Mouse (Mus musculus): ENCODE measurements around the gene Acbd4.

The Acbd4 gene

DNA sequence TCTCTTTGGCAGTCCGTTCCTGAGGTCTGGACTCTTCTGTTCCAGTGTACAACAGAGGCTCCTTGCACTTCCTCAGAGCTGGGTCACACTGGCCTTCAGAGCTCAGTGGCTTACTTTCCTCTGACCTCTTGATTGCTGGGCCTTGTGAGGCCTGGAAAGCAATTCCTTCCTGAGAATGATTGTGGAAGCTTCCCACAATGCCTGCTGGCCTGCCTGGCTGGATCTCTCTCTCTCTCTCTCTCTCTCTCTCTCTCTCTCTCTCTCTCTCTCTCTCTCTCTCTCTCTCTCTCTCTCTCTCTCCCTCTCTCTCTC, 40.4 kb downstream of the Acbd4 start:
- DNase-seq (ENCODE audit: low spot score in 2 of 2): no peak

- peak; percentile 45 to 67 for DNase-seq (ENCODE audit: low spot score in 2 of 2)
Observed at GRCm38 (mm10) chr11:103142441-103143182, 41.1 kb downstream of the Acbd4 start.

DNA sequence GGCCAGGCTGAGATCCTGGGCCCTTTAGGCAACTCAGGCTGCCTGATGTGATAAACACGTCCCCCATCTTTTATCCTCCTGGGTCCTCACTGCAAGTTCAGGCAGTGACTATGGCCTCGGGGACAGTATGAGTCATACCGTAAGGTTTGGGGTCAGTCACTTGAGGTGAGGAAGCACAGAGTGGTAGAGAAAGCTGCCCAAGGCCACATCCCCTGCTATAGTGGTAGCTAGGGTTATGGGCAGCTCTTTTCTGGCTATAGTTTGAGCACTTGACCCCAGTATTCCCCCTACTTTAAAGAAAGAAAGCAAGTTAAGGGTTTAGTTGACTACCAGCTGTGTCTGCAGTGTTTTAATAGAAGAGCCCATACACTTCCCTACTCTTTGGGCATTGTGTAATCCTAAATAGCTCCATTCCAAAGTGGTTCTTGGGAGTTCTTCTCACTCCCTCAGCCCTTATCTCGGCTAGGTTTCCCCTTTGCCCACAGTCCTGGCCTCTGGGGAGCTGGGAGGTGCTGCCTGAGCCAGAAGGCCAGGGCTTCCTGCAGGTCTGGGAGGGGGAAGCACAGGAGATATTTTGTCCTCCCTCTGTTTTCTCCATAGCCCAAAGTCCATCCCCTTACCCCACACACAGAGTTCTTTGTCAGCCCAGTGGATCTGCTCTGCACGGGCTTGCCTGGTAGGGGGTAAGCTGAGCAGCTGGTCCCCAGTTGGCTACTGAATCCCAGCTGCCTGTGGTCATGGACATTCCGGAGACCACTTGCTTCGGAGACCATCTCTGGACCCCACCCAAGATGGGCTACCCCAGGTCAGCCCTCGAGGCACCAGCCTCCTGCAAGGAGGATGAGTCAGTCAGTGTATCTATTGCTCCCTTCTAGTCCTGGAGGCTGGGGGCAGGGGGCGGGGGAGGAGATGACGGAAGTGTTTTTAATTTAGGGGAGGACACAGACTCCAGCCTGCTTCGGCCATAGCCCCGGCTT, 43.1 kb downstream of the Acbd4 start:
- no peak for DNase-seq (ENCODE audit: low spot score in 2 of 2)

- no peak for DNase-seq (ENCODE audit: low spot score in 2 of 2)
Observed at GRCm38 (mm10) chr11:103146386-103146785, 44.9 kb downstream of the Acbd4 start.

- no peak for DNase-seq (ENCODE audit: low spot score in 2 of 2)
Observed at GRCm38 (mm10) chr11:103147766-103148165, 46.3 kb downstream of the Acbd4 start.

GRCm38 (mm10) chr11:103149771-103150170, 48.3 kb downstream of the Acbd4 start:
- no peak for DNase-seq (ENCODE audit: low spot score in 2 of 2)

- DNase-seq (ENCODE audit: low spot score in 2 of 2): peak; percentile 96 to 98
Observed at GRCm38 (mm10) chr11:103158621-103159478, 57.4 kb downstream of the Acbd4 start.

- no peak for DNase-seq (ENCODE audit: low spot score in 2 of 2)
Observed at GRCm38 (mm10) chr11:103160738-103161137, 59.3 kb downstream of the Acbd4 start.

DNA sequence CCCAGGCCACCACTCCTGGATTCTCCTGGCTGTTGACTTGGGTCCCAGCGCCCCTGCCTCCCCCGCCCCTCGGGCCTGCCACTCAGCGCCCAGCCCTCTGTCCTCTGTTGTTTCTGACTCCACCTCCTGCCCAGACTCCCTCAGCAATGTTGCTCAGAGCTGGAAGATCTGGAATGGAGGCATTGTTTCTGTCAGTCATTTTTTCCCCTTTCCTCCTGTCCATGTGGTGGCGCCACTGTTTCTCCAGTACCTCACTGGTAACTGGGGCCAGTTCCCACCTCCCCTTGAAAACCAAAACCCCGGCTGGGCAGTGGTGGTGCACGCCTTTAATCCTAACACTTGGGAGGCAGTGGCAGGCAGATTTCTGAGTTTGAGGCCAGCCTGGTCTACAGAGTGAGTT, 60.0 kb downstream of the Acbd4 start:
- DNase-seq (ENCODE audit: low spot score in 2 of 2): no peak
